Mouse (Mus musculus): ENCODE results near the gene Gckr. TPM values are rescaled to one million over a fixed set of nuclear protein-coding genes. Genes with fewer than 3 reads are reported as not detected.

The Gckr gene
- total and polyA plus RNA-seq, 3 experiments, result not detected

Other genes with a start within 250 kb of the Gckr start
Only the 20 nearest of the 24 such genes appear.
- gene Dnajc5g, start 191.2 kb upstream of the Gckr start, total RNA-seq (2012; rRNA removed), result not detected in 2 replicates
- gene Dnajc5g, start 191.2 kb upstream of the Gckr start, total RNA-seq (2014; rRNA removed), result not detected in 2 replicates
- gene Dnajc5g, start 191.2 kb upstream of the Gckr start, polyA plus RNA-seq (2012; ENCODE audit: insufficient read length, low read depth), result not detected in 2 replicates
- not detected in 2 replicates for gene Slc30a3, start 189.2 kb upstream of the Gckr start, total RNA-seq (2012; rRNA removed)
- gene Slc30a3, start 189.2 kb upstream of the Gckr start, total RNA-seq (2014; rRNA removed), result not detected in 2 replicates
- not detected in 2 replicates for gene Slc30a3, start 189.2 kb upstream of the Gckr start, polyA plus RNA-seq (2012; ENCODE audit: insufficient read length, low read depth)
- not detected in 2 replicates for gene Trim54, start 180.7 kb upstream of the Gckr start, total RNA-seq (2012; rRNA removed)
- gene Trim54, start 180.7 kb upstream of the Gckr start, total RNA-seq (2014; rRNA removed), result not detected in 2 replicates
- not detected in 2 replicates for gene Trim54, start 180.7 kb upstream of the Gckr start, polyA plus RNA-seq (2012; ENCODE audit: insufficient read length, low read depth)
- gene Ucn, start 158.6 kb upstream of the Gckr start, total RNA-seq (2012; rRNA removed), result not detected in 2 replicates
- not detected in 2 replicates for gene Ucn, start 158.6 kb upstream of the Gckr start, total RNA-seq (2014; rRNA removed)
- not detected in 2 replicates for gene Ucn, start 158.6 kb upstream of the Gckr start, polyA plus RNA-seq (2012; ENCODE audit: insufficient read length, low read depth)
- 24.0 and 30.3 TPM in 2 replicates for gene Mpv17, start 143.2 kb upstream of the Gckr start, total RNA-seq (2012; rRNA removed)
- 37.6 and 39.7 TPM in 2 replicates for gene Mpv17, start 143.2 kb upstream of the Gckr start, total RNA-seq (2014; rRNA removed)
- gene Mpv17, start 143.2 kb upstream of the Gckr start, polyA plus RNA-seq (2012; ENCODE audit: insufficient read length, low read depth), result 32.8 and 40.4 TPM in 2 replicates
- gene Gm29609, start 117.5 kb upstream of the Gckr start, total RNA-seq (2012; rRNA removed), result 1.4 and 2.7 TPM in 2 replicates
- gene Gm29609, start 117.5 kb upstream of the Gckr start, total RNA-seq (2014; rRNA removed), result 1.2 and 2.1 TPM in 2 replicates
- gene Gm29609, start 117.5 kb upstream of the Gckr start, polyA plus RNA-seq (2012; ENCODE audit: insufficient read length, low read depth), result 0.57 and 3.0 TPM in 2 replicates
- 49.4 and 51.2 TPM in 2 replicates for gene Gtf3c2, start 117.3 kb upstream of the Gckr start, total RNA-seq (2012; rRNA removed)
- 19.4 and 22.8 TPM in 2 replicates for gene Gtf3c2, start 117.3 kb upstream of the Gckr start, total RNA-seq (2014; rRNA removed)
- 96.9 and 99.5 TPM in 2 replicates for gene Gtf3c2, start 117.3 kb upstream of the Gckr start, polyA plus RNA-seq (2012; ENCODE audit: insufficient read length, low read depth)
- 61.5 and 73.9 TPM in 2 replicates for gene Snx17, start 104.2 kb upstream of the Gckr start, total RNA-seq (2012; rRNA removed)
- 52.6 and 56.7 TPM in 2 replicates for gene Snx17, start 104.2 kb upstream of the Gckr start, total RNA-seq (2014; rRNA removed)
- 59.2 and 63.9 TPM in 2 replicates for gene Snx17, start 104.2 kb upstream of the Gckr start, polyA plus RNA-seq (2012; ENCODE audit: insufficient read length, low read depth)
- gene Eif2b4, start 104.0 kb upstream of the Gckr start, total RNA-seq (2012; rRNA removed), result 56.8 and 75.0 TPM in 2 replicates
- 26.8 and 29.0 TPM in 2 replicates for gene Eif2b4, start 104.0 kb upstream of the Gckr start, total RNA-seq (2014; rRNA removed)
- 99.5 and 106 TPM in 2 replicates for gene Eif2b4, start 104.0 kb upstream of the Gckr start, polyA plus RNA-seq (2012; ENCODE audit: insufficient read length, low read depth)
- gene Zfp513, start 95.1 kb upstream of the Gckr start, total RNA-seq (2012; rRNA removed), result 6.9 and 7.4 TPM in 2 replicates
- 2.4 and 3.6 TPM in 2 replicates for gene Zfp513, start 95.1 kb upstream of the Gckr start, total RNA-seq (2014; rRNA removed)
- gene Zfp513, start 95.1 kb upstream of the Gckr start, polyA plus RNA-seq (2012; ENCODE audit: insufficient read length, low read depth), result 10.2 and 12.8 TPM in 2 replicates
- 182 and 225 TPM in 2 replicates for gene Ppm1g, start 76.8 kb upstream of the Gckr start, total RNA-seq (2012; rRNA removed)
- 96.9 and 97.8 TPM in 2 replicates for gene Ppm1g, start 76.8 kb upstream of the Gckr start, total RNA-seq (2014; rRNA removed)
- 366 and 383 TPM in 2 replicates for gene Ppm1g, start 76.8 kb upstream of the Gckr start, polyA plus RNA-seq (2012; ENCODE audit: insufficient read length, low read depth)
- 36.6 and 40.4 TPM in 2 replicates for gene Nrbp1, start 56.6 kb upstream of the Gckr start, total RNA-seq (2012; rRNA removed)
- 40.5 and 41.5 TPM in 2 replicates for gene Nrbp1, start 56.6 kb upstream of the Gckr start, total RNA-seq (2014; rRNA removed)
- gene Nrbp1, start 56.6 kb upstream of the Gckr start, polyA plus RNA-seq (2012; ENCODE audit: insufficient read length, low read depth), result 34.5 and 36.1 TPM in 2 replicates
- not detected in 2 replicates for gene Gm9970, start 56.2 kb upstream of the Gckr start, total RNA-seq (2012; rRNA removed)
- gene Gm9970, start 56.2 kb upstream of the Gckr start, total RNA-seq (2014; rRNA removed), result not detected in 2 replicates
- gene Gm9970, start 56.2 kb upstream of the Gckr start, polyA plus RNA-seq (2012; ENCODE audit: insufficient read length, low read depth), result not detected in 2 replicates
- gene Krtcap3, start 45.8 kb upstream of the Gckr start, total RNA-seq (2012; rRNA removed), result 13.9 and 14.1 TPM in 2 replicates
- 9.8 and 10.0 TPM in 2 replicates for gene Krtcap3, start 45.8 kb upstream of the Gckr start, total RNA-seq (2014; rRNA removed)
- gene Krtcap3, start 45.8 kb upstream of the Gckr start, polyA plus RNA-seq (2012; ENCODE audit: insufficient read length, low read depth), result 8.6 and 11.3 TPM in 2 replicates
- gene Ift172, start 6.3 kb upstream of the Gckr start, total RNA-seq (2012; rRNA removed), result 11.1 and 21.5 TPM in 2 replicates
- 4.3 and 6.1 TPM in 2 replicates for gene Ift172, start 6.3 kb upstream of the Gckr start, total RNA-seq (2014; rRNA removed)
- gene Ift172, start 6.3 kb upstream of the Gckr start, polyA plus RNA-seq (2012; ENCODE audit: insufficient read length, low read depth), result 8.5 and 9.2 TPM in 2 replicates
- 0.13 and 0.34 TPM in 2 replicates for gene Fndc4, start 1.4 kb upstream of the Gckr start, total RNA-seq (2012; rRNA removed)
- gene Fndc4, start 1.4 kb upstream of the Gckr start, total RNA-seq (2014; rRNA removed), result not detected in 2 replicates
- gene Fndc4, start 1.4 kb upstream of the Gckr start, polyA plus RNA-seq (2012; ENCODE audit: insufficient read length, low read depth), result not detected in 2 replicates
- gene Zfp512, start 155.0 kb downstream of the Gckr start, total RNA-seq (2012; rRNA removed), result 13.6 and 16.5 TPM in 2 replicates
- gene Zfp512, start 155.0 kb downstream of the Gckr start, total RNA-seq (2014; rRNA removed), result 16.0 and 17.2 TPM in 2 replicates
- 15.4 and 16.5 TPM in 2 replicates for gene Zfp512, start 155.0 kb downstream of the Gckr start, polyA plus RNA-seq (2012; ENCODE audit: insufficient read length, low read depth)
- 0.08 TPM in 1 of 2 replicates, not detected in the other for gene 4930548H24Rik, start 188.3 kb downstream of the Gckr start, total RNA-seq (2012; rRNA removed)
- gene 4930548H24Rik, start 188.3 kb downstream of the Gckr start, total RNA-seq (2014; rRNA removed), result 0.19 TPM in 1 of 2 replicates, not detected in the other
- 0.18 TPM in 1 of 2 replicates, not detected in the other for gene 4930548H24Rik, start 188.3 kb downstream of the Gckr start, polyA plus RNA-seq (2012; ENCODE audit: insufficient read length, low read depth)
- gene Gpn1, start 197.3 kb downstream of the Gckr start, total RNA-seq (2012; rRNA removed), result 30.6 and 40.8 TPM in 2 replicates
- gene Gpn1, start 197.3 kb downstream of the Gckr start, total RNA-seq (2014; rRNA removed), result 37.3 and 47.5 TPM in 2 replicates
- 38.7 and 42.6 TPM in 2 replicates for gene Gpn1, start 197.3 kb downstream of the Gckr start, polyA plus RNA-seq (2012; ENCODE audit: insufficient read length, low read depth)
- gene Slc4a1ap, start 229.6 kb downstream of the Gckr start, total RNA-seq (2012; rRNA removed), result 25.7 and 30.0 TPM in 2 replicates
- gene Slc4a1ap, start 229.6 kb downstream of the Gckr start, total RNA-seq (2014; rRNA removed), result 27.9 and 31.0 TPM in 2 replicates
- 41.1 and 50.6 TPM in 2 replicates for gene Slc4a1ap, start 229.6 kb downstream of the Gckr start, polyA plus RNA-seq (2012; ENCODE audit: insufficient read length, low read depth)

All from CH12.LX (cell line).